Mouse (Mus musculus) cerebellum, adult 2 months (tissue): ENCODE results near the gene Mst1.

Experiments
- CTCF ChIP-seq: fragments of 200-500 bp; IDR thresholded peaks from 2 replicates; pipeline ENCODE4 v1.5.1; 2011; ENCODE audit warnings: low read depth, mild to moderate bottlenecking, control low read depth, low read length, moderate library complexity, borderline replicate concordance; ENCODE audit not compliant: insufficient read depth
- POLR2A ChIP-seq: fragments of 200-500 bp; IDR thresholded peaks from 2 replicates; pipeline ENCODE4 v1.6.1; 2011; ENCODE audit warnings: low read length, control low read depth, borderline replicate concordance; ENCODE audit not compliant: insufficient read depth

GRCm38 (mm10) chr9:108052411-108052810 is 27.8 kb upstream of the Mst1 start:
- TF ChIP-seq CTCF, result no peak
- TF ChIP-seq POLR2A, result no peak
